20 mouse cellular contexts compared by ENCODE assay signal in the genomic region with DNA sequence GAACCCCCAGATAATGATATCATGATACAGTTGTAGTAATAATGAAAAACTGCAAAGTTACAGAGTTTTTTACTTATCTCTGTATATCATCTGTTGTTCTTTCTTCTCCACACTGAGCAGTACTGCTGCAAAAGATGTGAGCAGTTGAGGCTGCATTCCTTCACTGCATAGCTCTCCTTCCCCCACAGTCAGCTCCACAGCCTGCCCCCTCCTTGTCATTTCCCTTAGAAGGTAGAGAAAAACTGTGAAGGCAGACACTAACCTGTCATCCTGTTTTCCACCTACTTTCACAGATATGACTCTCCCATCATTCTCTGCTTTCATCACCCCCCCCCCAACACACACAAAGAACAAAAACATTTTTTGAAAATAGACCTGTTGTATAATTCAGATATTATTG.
"Had no signal": no experiment of that assay in that cellular context is flagged by ENCODE, and none has a peak within 500 bp of the region (broad histone marks: within the 10 kb centered on the region; RNA-seq: fewer than 3 reads in every experiment).

No protein-coding gene starts in this region.

- H3K27ac ChIP-seq: intestine, embryonic 15.5 days; kidney, embryonic 15.5 days; limb, embryonic 10.5 days; limb, embryonic 13.5 days; liver, embryonic 15.5 days; stomach, embryonic 15.5 days had no signal

- H3K9me3 ChIP-seq: intestine, embryonic 15.5 days; kidney, embryonic 15.5 days; limb, embryonic 10.5 days; limb, embryonic 13.5 days; liver, embryonic 15.5 days; stomach, embryonic 15.5 days had no signal

- H3K9ac ChIP-seq: intestine, embryonic 15.5 days; kidney, embryonic 15.5 days; limb, embryonic 13.5 days; liver, embryonic 15.5 days; stomach, embryonic 15.5 days had no signal

- H3K27me3 ChIP-seq: intestine, embryonic 15.5 days; kidney, embryonic 15.5 days; limb, embryonic 13.5 days; liver, embryonic 15.5 days; stomach, embryonic 15.5 days had no signal

- ATAC-seq: intestine, embryonic 15.5 days had no signal

- H3K36me3 ChIP-seq: intestine, embryonic 15.5 days; limb, embryonic 10.5 days; liver, embryonic 15.5 days; stomach, embryonic 15.5 days had no signal

- H3K4me2 ChIP-seq: intestine, embryonic 15.5 days; kidney, embryonic 15.5 days; limb, embryonic 13.5 days; liver, embryonic 15.5 days; midbrain, embryonic 11.5 days; stomach, embryonic 15.5 days had no signal

- H3K4me1 ChIP-seq: intestine, embryonic 15.5 days; kidney, embryonic 15.5 days; limb, embryonic 10.5 days; limb, embryonic 13.5 days; stomach, embryonic 15.5 days had no signal

- H3K4me3 ChIP-seq: intestine, embryonic 15.5 days; kidney, embryonic 15.5 days; limb, embryonic 10.5 days; limb, embryonic 13.5 days; liver, embryonic 15.5 days; stomach, embryonic 15.5 days had no signal

- DNase-seq: kidney, adult 11 months; kidney, adult 8-10 months; kidney, postnatal 10 days; kidney, postnatal 36 days; layer of hippocampus, adult 9-11 months; liver; lung, adult 2 months; lung, postnatal 14 days; lung, postnatal 4 days; midbrain, embryonic 14.5 days; right cerebral cortex, postnatal 25 days; spleen, adult 18-20 months; thymus, postnatal 25 days had no signal
